Mouse (Mus musculus): ENCODE data around the gene Gm20538.

Gm20538 gene

DNA sequence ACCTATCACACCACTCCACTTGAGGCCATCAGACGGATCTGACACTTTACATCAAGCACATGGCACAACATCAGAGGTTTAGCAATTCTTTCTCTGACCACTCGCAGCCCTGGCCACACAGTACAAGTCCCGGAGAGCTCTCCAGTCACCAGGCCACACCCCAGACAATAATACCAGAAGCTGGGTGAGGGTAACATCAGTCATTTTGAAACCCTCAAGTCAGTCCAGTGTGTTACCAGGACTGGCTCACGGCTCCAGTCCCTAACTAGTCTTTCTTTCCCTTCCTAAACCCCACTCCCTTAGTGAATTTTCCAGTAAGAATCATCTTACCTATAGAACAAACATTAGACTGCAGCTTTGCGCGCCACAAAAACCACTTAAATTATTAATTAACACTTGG is 22.6 kb downstream of the Gm20538 start:
- DNase-seq (ENCODE audit: low spot score) = no peak

DNA sequence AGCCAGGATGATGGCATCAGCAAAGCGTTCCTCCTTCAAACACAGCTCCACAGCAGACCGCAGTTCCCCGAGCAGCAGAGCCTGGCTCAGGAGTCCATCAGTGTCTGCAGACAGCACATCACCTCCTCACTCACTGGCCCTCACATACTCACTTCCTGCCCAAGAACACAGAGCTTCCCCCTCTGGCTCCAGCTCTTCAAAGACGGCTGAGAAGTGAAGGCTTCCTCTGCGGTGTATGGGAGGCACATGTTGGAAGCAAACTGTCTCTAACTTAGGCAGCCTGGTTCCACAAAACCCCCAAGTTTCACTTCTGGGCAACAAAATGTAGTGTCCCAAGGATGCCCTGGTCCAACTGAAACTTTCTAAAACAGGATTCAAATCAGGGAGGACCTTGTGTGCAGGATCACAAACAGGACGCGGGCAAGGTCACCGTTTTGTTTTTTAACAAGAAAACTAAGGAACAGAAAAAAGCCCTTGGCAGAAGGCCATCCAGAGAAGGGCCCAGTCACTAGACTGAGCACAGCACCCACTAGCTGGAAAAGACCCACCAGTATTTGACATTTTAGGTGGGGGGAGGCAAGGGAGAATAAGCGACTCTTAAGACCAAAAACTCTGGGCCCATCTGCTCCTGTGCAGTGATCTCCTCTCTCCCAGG is 27.0 kb downstream of the Gm20538 start:
- DNase-seq (ENCODE audit: low spot score) = no peak

DNA sequence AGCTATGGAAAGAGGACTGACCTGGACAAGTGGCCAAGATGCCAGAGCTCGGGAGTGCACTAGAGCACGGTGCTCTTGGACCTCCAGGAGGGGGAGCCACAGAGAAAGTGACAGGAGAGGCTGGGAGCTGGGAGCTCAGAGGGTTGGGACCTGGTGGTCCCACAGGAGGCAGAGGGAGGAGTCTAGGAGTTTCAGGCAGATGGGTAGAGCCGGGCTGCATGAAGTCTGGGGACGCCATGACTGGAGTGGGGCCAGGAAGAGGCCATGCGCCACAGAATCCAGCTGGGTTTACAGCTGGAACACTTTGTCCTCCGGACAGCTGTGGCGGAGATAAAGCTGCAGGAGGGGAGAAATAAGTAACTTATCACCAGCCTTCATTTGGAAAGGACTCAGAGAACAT is 33.5 kb downstream of the Gm20538 start:
- peak; percentile 7 for DNase-seq (ENCODE audit: low spot score)

DNA sequence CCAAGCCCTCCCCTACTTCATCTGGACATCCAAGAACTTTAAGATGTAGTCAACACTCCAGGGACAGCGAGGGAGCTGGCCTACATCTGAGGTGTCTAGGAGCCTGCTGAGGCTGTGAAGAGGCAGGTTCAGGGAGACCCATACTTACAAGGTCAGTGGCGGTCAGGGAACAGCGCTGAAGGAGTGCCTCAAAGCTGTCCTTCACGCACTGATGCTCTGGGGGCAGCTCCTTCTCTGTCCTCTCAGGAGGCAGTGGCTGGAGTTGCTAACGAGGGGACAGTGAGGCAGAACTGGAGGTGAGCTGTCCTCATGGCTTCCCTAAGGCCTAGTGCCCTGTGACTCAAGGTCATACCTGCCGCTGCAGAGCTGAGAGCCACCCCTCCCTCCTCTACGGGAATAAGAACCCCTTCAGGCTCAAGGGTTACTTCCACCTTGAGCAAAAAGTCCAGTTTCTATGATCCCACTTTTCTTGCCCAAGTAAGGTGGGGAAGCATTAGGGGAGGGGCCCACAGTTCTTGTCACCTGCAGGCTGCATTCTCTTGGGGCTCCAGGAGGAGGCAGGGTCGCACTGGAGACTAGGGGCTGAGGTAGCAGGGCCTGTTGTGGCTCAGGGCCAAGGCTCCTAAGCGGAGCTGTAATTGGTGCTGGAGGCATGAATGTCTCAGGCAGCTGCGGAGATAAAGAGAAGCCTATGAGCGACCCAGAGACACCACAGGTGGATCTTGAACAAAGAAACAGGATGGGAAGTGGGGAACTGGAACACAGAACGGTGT is 34.4 kb downstream of the Gm20538 start:
- no peak for DNase-seq (ENCODE audit: low spot score)

DNA sequence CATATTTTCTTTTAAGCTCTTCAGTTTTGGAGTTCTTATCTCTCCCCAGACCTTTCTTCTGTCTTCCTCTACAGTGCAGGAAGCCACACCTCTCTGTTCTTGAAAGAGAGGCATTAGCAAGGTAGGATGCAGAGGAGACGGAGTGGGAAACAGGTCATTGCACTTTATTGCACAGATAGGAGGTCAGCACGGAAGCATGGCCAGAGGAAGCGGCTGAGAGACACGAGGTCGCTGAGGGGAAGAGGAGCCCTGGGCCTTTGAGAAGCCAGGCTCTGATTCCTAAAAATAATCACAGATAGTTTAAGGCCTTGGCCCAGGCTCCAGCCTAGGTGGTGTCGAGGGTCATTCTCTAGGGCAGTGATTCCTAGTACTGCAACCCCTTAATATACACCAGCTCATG is 36.9 kb downstream of the Gm20538 start:
- DNase-seq (ENCODE audit: low spot score) = no peak

DNA sequence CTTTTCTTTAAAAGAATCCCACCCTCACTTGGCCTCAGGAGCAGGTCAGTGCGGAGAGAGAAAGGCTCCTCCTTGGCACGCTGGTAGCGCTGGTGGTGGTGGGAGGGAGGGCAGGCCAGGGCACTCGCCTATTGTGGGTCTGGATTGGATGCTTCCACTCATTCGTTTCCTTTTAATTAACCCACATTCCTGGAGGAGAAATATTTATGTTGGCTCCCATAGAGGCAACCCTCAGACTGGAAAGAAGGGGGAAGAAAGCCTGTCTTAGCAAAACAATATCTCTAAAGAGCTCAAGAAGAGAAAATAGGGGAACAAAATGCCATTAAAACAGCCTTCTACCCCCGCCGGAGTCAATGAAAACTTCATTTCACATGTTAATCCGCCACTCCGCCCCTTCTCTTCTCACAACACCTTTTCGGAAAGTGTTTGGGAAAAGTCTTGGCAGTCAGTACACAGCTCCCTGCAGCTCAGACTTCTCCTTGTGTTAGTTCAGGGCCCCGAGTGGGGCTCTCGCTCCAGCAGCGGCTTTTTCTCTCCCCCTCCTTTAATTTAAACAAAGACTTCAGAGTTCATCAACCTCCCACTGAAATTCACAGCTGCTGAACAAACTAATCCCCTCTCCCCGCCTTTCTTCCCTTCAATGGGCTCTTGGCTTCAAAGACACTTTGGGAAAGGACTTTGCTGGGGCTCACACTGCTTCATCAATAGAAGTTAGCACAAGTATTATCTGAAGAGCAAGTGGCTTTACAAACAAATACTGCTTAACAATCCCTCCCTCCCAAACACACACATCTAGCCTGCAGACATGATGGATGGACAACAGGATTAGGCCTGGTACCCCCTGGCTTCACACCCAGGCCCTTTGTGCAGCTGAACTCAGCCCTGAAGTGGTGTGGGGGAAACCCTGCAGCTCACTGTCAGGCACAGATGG is 37.8 kb downstream of the Gm20538 start:
- DNase-seq (ENCODE audit: low spot score) = no peak

DNA sequence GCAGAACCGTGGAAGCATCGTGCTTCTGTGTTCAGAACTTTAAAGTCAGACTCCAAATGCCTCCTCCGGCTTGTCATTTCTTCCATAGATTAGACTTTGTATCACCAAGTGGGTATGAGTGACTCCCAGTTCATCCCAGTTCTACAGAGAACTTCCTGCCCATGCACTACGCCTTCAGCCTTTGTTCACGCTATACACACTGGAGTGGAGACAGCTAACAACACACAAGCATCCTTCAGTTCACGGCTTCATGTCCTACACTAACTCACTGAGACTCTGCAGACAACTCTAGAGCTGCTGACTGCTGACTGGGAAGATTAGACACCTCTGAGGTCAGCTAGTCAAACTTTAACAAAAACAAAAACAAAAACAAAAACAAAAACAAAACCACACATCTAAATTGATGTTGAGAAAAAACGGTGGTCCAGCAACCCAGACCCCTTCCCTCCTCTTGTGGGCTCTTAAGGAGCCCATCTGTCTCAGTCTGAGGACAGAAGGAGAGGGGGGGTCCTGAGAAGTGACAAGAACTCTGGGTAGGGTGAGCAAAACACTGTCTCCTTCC is 38.6 kb downstream of the Gm20538 start:
- no peak for DNase-seq (ENCODE audit: low spot score)

DNA sequence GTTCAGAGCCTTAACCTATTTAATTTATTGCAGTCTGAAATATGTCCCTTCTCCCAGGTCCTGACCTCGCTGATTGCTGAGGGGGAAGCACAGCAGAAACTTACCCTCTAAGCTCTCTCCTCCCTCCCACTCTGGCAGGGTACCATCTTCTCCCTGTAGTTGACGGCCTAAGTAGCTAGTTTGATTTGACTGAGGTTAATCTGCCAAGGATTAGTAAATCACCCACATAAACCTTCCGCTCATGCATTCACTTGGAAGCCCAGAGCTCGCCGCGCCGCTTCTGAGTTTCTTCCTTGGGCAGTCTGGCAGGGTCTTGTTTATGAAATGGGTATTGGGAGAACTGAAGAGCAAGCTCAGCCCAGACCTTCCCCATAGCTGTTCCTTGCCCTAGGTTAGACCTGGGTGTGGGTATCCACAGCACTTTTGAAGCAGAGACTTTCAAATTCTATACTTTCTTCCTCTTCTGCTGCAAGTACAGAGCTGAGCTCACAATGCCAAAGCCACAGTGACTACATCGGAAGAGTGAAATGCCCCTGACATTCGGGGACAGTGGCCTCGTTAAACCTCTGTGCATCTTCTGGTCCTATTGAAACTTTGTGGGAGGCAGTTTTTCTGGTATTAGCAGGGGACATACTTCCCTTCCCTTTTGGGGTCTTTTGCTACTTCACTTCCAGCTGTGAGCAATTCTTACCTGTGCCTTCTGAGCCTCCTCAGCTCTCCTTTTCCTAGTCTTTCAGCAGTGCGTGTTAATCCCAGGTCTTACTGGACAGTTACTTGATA is 39.4 kb downstream of the Gm20538 start:
- no peak for DNase-seq (ENCODE audit: low spot score)

DNA sequence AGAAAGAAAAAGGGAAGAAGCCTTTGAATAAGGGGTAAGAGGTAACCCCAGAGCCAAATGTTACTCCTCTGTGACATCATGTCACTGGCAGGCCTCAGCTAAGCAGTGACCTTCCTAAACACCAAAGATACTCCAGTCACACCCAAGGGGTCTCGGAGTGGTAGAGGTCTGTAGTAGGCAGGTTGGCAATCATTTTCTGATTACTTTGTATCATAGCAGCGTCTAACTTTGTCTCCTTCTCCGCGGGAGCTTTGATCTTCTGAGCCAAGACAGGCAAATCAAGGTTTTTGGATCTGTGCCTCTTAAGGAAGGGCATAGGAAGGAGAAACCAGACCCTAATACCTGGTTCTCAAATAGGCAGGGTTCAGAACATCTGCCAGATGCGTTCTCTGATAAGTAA is 40.0 kb downstream of the Gm20538 start:
- DNase-seq (ENCODE audit: low spot score) = no peak

DNA sequence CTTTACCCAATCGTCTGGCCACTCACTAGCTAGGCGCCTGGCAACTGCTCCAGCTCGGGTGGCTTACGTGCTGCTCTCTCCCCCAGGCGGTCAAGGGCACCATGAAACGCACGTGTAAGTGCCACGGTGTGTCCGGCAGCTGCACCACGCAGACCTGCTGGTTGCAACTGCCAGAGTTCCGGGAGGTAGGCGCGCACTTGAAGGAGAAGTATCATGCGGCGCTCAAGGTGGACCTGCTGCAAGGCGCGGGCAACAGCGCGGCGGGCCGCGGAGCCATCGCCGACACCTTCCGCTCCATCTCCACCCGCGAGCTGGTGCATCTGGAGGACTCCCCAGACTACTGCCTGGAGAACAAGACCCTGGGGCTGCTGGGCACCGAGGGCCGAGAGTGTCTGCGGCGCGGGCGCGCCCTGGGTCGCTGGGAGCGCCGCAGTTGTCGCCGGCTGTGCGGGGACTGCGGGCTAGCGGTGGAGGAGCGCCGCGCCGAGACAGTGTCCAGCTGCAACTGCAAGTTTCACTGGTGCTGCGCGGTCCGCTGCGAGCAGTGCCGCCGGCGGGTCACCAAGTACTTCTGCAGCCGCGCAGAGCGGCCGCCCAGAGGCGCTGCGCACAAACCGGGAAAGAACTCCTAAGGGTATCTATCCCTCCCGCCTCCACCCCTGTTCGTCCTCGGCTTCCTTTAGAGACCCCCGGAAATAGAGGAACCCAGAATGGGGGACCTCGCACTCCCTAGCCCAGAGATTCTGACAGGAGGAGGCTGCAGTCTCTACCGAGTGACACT is 41.0 kb downstream of the Gm20538 start:
- no peak for DNase-seq (ENCODE audit: low spot score)

DNA sequence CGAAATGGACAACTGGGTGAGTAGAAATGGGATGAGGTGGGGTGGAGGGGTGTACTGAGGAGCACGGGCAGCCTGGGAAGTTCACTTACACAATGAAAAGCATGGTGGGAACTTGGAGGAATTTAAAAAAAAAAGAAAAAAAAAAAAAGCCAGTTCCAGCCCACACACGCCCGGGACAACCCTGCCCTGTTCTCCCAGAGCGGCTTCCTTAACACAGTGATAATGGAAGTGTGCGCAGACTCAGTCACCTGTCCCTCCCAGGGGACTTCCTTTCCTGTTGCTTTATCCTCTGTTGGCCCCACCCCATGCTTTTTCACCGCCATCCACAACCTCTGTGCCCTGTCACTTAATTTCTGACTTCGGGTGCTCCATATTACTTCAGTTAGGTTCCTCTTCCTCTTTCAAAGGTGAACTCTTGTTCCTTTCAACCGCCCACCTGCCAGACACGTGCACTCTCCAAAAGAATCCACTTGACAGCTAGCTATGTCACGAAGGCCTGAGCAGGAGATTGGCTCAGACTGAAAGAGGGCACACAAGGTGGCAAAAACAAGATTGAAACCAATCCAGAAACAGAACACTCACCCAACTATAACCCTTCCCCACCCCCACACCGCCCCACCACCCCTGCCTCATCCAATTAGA is 42.0 kb downstream of the Gm20538 start:
- no peak for DNase-seq (ENCODE audit: low spot score)

DNA sequence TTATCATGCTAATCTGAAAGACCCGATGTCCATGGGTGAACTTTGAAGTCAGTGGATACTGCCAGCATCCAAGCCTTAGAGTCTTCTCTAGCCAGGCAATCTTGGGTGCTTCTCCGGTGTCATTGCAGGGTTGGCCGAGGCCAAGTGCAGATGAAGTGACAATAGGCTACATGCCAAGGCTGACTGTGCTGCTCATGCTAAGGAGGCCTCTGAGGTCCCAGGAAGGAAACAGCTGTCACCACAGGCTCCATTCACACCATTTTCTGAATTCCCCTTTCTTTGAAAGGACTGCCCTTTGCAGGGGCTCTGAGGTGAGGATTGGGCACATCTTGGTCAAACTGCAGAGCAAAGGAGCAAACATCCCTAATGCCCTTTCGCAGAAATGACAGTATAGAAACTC is 49.9 kb downstream of the Gm20538 start:
- no peak for DNase-seq (ENCODE audit: low spot score)

DNA sequence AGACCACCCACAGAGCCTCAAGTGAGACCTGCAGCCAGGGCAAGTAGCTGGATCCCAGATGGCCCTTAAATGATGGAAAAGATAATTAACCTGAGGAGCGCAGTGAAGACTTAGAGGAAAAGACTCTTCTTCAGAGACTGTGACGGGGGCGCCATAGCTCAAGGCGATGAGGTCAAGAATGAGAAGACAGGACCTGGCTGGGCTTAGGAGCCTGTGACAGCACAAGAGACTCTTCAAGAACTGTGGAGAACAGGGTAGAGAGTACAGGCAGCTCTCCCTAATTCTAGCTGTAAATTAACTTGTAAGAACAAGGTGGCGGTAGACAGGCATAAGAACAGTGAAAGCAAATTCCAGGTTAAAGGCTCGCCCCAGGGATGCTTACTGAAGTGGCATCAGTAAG is 50.7 kb downstream of the Gm20538 start:
- DNase-seq (ENCODE audit: low spot score) = no peak

DNA sequence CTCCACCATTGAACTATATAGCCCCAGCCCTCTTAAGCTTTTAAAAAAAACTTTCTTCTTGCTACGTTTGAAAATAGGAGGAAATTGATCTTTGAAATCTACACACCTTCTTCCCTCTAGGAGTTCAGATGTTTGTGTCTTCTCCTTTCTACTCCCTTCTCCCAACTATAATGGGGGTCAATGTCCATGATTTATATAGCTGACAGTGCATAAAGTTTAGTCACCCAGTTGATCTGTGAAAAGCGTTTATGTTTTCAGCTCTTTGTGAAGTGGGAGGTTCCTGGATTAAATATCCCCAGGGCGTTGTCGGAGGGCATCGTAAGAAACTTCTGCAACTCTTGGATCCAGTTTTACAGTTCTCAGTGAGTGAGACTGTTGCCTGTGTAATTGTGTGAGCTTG is 52.4 kb downstream of the Gm20538 start:
- DNase-seq (ENCODE audit: low spot score) = no peak

DNA sequence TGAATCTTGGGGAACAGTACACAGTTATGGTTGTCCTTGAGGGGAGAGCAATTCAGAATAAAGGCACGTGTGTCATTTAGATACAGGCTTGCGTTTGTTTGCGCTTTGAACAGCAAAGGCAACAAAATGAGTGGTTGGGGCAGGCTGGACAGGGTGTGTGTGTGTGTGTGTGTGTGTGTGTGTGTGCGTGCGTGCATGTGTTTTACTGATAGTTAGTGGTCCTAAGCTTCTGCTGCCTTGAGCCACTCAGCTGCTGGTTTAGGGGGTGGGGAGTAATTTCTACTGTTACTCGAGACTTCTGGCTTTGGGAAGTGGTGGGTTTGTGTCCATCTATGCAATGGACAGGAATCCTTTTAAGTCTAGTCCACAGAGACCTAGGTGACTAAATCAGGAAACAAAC is 53.7 kb downstream of the Gm20538 start:
- DNase-seq (ENCODE audit: low spot score) = no peak

DNA sequence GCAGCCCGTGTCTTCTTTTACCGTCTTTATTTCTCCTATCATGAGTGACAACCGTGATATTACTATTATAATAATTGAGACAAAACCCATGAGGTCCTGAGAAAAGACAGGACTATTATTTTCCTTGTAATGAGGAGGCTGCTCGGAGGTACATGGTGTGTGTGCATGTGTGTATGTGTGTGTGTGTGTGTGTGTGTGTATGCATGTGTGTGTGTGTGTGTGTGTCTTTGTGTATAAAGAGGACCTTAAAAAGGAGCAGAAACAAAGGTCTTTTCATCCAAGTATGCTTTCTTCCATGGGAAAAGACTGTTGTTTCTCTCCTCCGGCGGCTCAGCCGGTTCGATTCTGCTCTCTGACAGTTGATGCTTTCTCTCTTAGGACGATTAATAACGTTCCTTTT is 55.7 kb downstream of the Gm20538 start:
- DNase-seq (ENCODE audit: low spot score) = no peak

DNA sequence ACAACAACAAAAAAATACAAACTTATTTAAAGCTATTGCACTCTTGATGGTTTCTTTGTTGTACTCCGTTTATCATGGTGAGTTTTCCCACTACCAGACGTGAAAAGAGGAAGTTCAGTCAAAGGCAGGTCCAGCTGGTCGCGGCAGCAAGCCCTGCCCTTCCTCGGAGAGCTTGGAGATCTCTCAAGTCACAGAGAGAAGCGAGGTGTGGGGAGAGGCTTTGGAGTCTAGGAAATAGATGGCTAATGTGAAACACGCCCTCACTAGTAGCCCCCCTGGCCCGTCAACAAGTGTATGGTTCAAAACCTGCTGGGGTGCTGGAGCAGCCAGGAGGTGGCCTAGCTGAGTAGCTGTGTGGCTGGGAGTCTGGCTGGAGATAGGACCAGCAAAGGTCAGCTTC is 56.1 kb downstream of the Gm20538 start:
- DNase-seq (ENCODE audit: low spot score) = no peak
